Comparison of ENCODE assay signal across 9 mouse cellular contexts in the genomic region with DNA sequence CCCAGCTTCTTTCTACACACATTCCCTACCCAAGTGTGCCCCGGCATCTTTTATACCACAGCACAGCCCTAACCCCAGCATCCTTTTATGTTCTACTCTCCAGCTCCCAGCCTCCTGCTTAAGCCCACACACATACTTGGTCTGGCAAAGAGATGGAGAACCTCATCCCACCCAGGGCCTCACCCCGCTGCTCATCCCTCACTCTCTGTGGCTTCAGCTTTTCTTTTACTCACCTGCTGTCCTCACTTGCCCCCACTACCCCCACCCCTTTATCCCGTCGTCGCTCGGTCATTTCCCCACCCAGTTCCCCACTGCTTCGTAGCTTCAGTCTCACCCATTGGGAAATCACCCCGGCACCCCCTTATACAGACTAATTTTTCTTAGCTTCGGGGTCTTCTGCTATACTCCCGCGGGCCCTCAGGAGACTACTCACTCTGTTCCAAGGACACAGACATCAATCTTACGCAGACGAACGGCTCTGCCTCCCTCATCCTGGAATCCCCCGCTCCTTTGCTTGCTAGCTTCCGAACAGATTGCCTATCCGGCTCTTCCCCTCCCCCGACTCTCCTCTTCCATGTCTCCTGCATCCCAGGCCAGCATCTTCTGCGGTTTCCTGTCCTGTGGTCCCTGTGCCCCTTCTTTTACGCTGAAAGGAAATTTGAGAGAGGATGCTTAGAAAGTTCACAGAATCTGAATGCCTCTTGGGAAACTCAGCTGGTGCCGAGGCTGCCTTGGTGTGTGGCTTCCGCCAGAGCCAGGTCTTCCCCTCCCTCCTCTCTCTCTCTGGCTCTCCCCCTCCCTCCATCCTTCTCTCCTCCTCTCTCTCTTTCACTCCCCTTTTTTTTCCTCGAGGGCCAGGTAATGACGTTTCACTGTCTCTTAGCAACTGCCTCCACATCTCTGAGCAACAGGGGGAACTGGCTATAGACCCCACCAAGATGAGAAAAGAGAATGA. TPM values are rescaled to one million over a fixed set of nuclear protein-coding genes. Genes with fewer than 3 reads are reported as not detected.
DNase-seq lines count a peak whose midpoint lies in the region; ATAC-seq and TF ChIP-seq lines count a peak whose summit lies in the region.
"Had no signal": no experiment of that assay in that cellular context is flagged by ENCODE, and none has a peak within 500 bp of the region (broad histone marks: within the 10 kb centered on the region; RNA-seq: fewer than 3 reads in every experiment).

No protein-coding gene starts in this region.

- peak overlapping the region; percentile 58 for H3K4me2 ChIP-seq in heart, embryonic 11.5 days
- peak overlapping the region; percentile 66 for H3K4me2 ChIP-seq in midbrain, postnatal 0 days (ENCODE audit: low read depth, low read length, poor library complexity, severe bottlenecking)
- H3K4me2 ChIP-seq: liver, embryonic 15.5 days had no signal

- H3K4me1 ChIP-seq in cortical plate, adult 2 months (ENCODE audit: control insufficient read depth, insufficient read depth, low read length) = peaks cover 4% of the 10 kb centered on the region
- H3K4me1 ChIP-seq in heart, embryonic 11.5 days (ENCODE audit: control insufficient read depth, insufficient read depth, low read length) = no peaks in the 10 kb centered on the region
- H3K4me1 ChIP-seq in midbrain, postnatal 0 days (ENCODE audit: insufficient read depth, low read length) = peaks cover 10% of the 10 kb centered on the region
- H3K4me1 ChIP-seq: liver, embryonic 15.5 days had no signal

- ATAC-seq in heart, embryonic 11.5 days (replicated peaks; ENCODE audit: insufficient number of reproducible peaks, low FRiP score, low TSS enrichment) = no peak
- peak; percentile 87 for ATAC-seq in midbrain, postnatal 0 days (ENCODE audit: low FRiP score)
- ATAC-seq in activated CD4-positive, CD25-positive, alpha-beta regulatory T cell, adult 4 months = no peak

- peak overlapping the region; percentile 17; the same call in 1 of the 2 replicates for H3K27ac ChIP-seq in cortical plate, adult 2 months (ENCODE audit: insufficient read depth, low read length)
- H3K27ac ChIP-seq in heart, embryonic 11.5 days (ENCODE audit: low read depth, low read length) = no peak overlapping the region
- peak overlapping the region; percentile 74 for H3K27ac ChIP-seq in midbrain, postnatal 0 days (ENCODE audit: low read depth, low read length)
- H3K27ac ChIP-seq: liver, embryonic 15.5 days had no signal

- no peaks in the 10 kb centered on the region for H3K36me3 ChIP-seq in heart, embryonic 11.5 days (ENCODE audit: control insufficient read depth, insufficient read depth, low read length)
- no peaks in the 10 kb centered on the region for H3K36me3 ChIP-seq in midbrain, postnatal 0 days (ENCODE audit: insufficient read depth, low read length)
- H3K36me3 ChIP-seq: liver, embryonic 15.5 days had no signal

- H3K9ac ChIP-seq in heart, embryonic 11.5 days (ENCODE audit: low read depth, low read length) = no peak overlapping the region
- peak overlapping the region; percentile 67 for H3K9ac ChIP-seq in midbrain, postnatal 0 days (replicated peaks; ENCODE audit: low read length, poor library complexity, severe bottlenecking)
- H3K9ac ChIP-seq: liver, embryonic 15.5 days had no signal

- TF ChIP-seq POLR2A in cortical plate, adult 2 months (IDR thresholded peaks at IDR 0.05; ENCODE audit: extremely low read depth, insufficient read depth, low read length) = peak; percentile 58; the same call in 1 of the 2 replicates

- TF ChIP-seq CTCF in cortical plate, adult 2 months (IDR thresholded peaks at IDR 0.05; ENCODE audit: extremely low read depth, insufficient read depth, low read length) = no peak
- no peak for TF ChIP-seq CTCF in midbrain, postnatal 0 days (IDR thresholded peaks at IDR 0.05)

- H3K27me3 ChIP-seq in heart, embryonic 11.5 days (ENCODE audit: control insufficient read depth, insufficient read depth, low read length) = peaks cover 5% of the 10 kb centered on the region; the same call in 1 of the 2 replicates
- no peaks in the 10 kb centered on the region for H3K27me3 ChIP-seq in midbrain, postnatal 0 days (ENCODE audit: insufficient read depth, low read length)

- WGBS in heart, embryonic 11.5 days (ENCODE audit: insufficient replicate concordance) = 3% methylated on average over 24 of the region's 24 CpGs
- 2% methylated on average over 24 of the region's 24 CpGs for WGBS in midbrain, postnatal 0 days

- no peaks in the 10 kb centered on the region for H3K9me3 ChIP-seq in heart, embryonic 11.5 days (replicated peaks; ENCODE audit: control insufficient read depth, low read length)
- no peaks in the 10 kb centered on the region for H3K9me3 ChIP-seq in midbrain, postnatal 0 days (ENCODE audit: low read length)
- H3K9me3 ChIP-seq: liver, embryonic 15.5 days had no signal

- peak; percentile 39 for DNase-seq in adrenal gland, adult 2 months
- no peak for DNase-seq in adrenal gland, postnatal 25 days
- DNase-seq in layer of hippocampus, adult 9-11 months = peak; percentile 49
- peak; percentile 69 for DNase-seq in midbrain, postnatal 0 days (ENCODE audit: low spot score)
- no peak for DNase-seq in urinary bladder, adult 2 months (ENCODE audit: low spot score)

- H3K4me3 ChIP-seq in cortical plate, adult 2 months (ENCODE audit: insufficient read depth, low read length) = peak overlapping the region; percentile 64
- H3K4me3 ChIP-seq in heart, embryonic 11.5 days (ENCODE audit: low read depth, low read length) = peak overlapping the region; percentile 30
- peak overlapping the region; percentile 50 for H3K4me3 ChIP-seq in midbrain, postnatal 0 days (ENCODE audit: low read depth, low read length)
- H3K4me3 ChIP-seq: liver, embryonic 15.5 days had no signal

RNA-seq across cellular contexts. Expression of a gene that starts 1.3 kb away (rescaled TPM):
- 10 to 100 TPM; 17.0 to 18.2 TPM for total RNA-seq in adrenal gland, adult 2 months (2021)
- polyA plus RNA-seq in adrenal gland, adult 2 months (2012; rRNA removed) = 13.2 and 14.3 TPM in 2 replicates
- 15.8 and 19.7 TPM in 2 replicates for total RNA-seq in adrenal gland, postnatal 25 days (2021)
- 35.7 and 36.0 TPM in 2 replicates for polyA plus RNA-seq in cortical plate, adult 2 months (2012; rRNA removed)
- polyA plus RNA-seq in heart, embryonic 11.5 days (2014; fragmentation: Nextera tagmentation; extraction: Ambion mirVana) = 0.07 and 0.24 TPM in 2 replicates
- total RNA-seq in midbrain, postnatal 0 days (2014; rRNA removed) = 29.6 and 32.3 TPM in 2 replicates
- 10.9 and 11.5 TPM in 2 replicates for polyA plus RNA-seq in midbrain, postnatal 0 days (2015; fragmentation: Nextera tagmentation; extraction: Ambion mirVana)
- polyA plus RNA-seq in activated CD4-positive, CD25-positive, alpha-beta regulatory T cell, adult 4 months (2017; shearing (Covaris generic)) = not detected
- polyA plus RNA-seq in urinary bladder, adult 2 months (2012; rRNA removed) = 4.3 and 5.1 TPM in 2 replicates

Comparison
In these comparisons a context has a peak if more than half of its experiments do, and no peak if none do; other contexts are left out.
1. DNase-seq: peak in adrenal gland, adult 2 months (single experiment), layer of hippocampus, adult 9-11 months (single experiment) and midbrain, postnatal 0 days (single experiment); none in adrenal gland, postnatal 25 days (single experiment) and urinary bladder, adult 2 months (single experiment).
2. Peak in every context shown above with its lines, with median percentiles within 50 percentile points of each other: H3K4me3 ChIP-seq.